ENCODE assay signal across 16 mouse cellular contexts in genomic region chr16:38571481-38571880, GRCm38 (mm10).
"Had no signal": no experiment of that assay in that cellular context is flagged by ENCODE, and none has a peak within 500 bp of the region (broad histone marks: within the 10 kb centered on the region; RNA-seq: fewer than 3 reads in every experiment).

No protein-coding gene starts in this region.

- H3K9ac ChIP-seq: neural tube, embryonic 13.5 days; neural tube, embryonic 15.5 days; stomach, embryonic 15.5 days had no signal

- H3K4me1 ChIP-seq: neural tube, embryonic 13.5 days; neural tube, embryonic 15.5 days; stomach, embryonic 15.5 days had no signal

- H3K9me3 ChIP-seq: neural tube, embryonic 13.5 days; neural tube, embryonic 15.5 days; stomach, embryonic 15.5 days had no signal

- H3K27ac ChIP-seq: neural tube, embryonic 13.5 days; neural tube, embryonic 15.5 days; stomach, embryonic 15.5 days; stomach, postnatal 0 days had no signal

- H3K27me3 ChIP-seq: neural tube, embryonic 13.5 days; neural tube, embryonic 15.5 days; stomach, embryonic 15.5 days had no signal

- H3K4me2 ChIP-seq: neural tube, embryonic 13.5 days; neural tube, embryonic 15.5 days; stomach, embryonic 15.5 days had no signal

- DNase-seq: retina, postnatal 1 day; right cerebral cortex, adult 18-20 months; right cerebral cortex, postnatal 14 days; right cerebral cortex, postnatal 25 days; right cerebral cortex, postnatal 4 days; spleen, adult 18-20 months; thymus, adult 18-20 months; thymus, adult 2 months; thymus, postnatal 14 days; thymus, postnatal 25 days; thymus, postnatal 36 days; thymus, postnatal 4 days had no signal

- H3K4me3 ChIP-seq: neural tube, embryonic 13.5 days; neural tube, embryonic 15.5 days; stomach, embryonic 15.5 days had no signal
